In the genomic region with DNA sequence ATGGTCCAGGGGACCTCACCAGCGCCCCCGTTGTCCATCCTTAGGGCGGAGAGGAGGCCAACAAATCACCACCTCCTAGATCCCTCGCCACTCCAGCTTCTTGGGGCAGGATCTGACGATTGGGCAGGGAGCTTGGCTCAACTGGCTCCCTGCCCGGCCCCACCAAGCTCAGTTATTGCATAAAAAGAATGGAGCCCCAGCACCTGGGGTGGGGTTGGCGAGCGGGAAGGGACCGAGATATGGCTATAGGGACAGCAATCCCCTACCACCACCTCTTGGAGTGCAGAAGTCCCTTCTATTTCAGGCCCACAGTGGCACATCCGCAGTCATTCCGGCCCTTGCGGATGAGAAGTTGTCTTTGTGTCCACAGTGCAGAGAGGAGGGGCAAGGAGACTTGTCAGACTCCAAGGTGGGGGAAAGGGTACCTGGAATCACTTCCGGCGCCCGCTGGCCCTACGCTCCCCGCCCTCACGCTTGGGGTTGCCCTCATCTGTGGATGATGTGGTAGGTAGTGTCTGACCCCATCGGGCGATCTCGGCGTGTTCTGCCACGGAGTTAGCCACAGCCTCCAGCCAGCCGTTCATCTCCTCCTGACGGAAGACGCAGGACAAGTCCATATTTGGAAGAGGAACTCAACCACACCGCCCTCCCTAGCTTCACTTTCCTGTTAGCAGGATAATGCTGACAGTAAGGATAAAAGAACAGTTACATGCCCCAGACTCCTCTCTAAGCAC, we compare ENCODE assay signal across 8 mouse cellular contexts. TPM values are rescaled to one million over a fixed set of nuclear protein-coding genes. Genes with fewer than 3 reads are reported as not detected.
DNase-seq lines count a peak whose midpoint lies in the region; ATAC-seq lines count a peak whose summit lies in the region.

TSS of gene Gm20479 (minus strand) at position 559 of the 734 bp plus-strand sequence.

- peak within 1 kb of the TSS; percentile 65 for H3K4me2 ChIP-seq in forebrain, embryonic 12.5 days
- H3K4me2 ChIP-seq in intestine, embryonic 16.5 days (ENCODE audit: low read depth, low read length): peak within 1 kb of the TSS; percentile 81

- H3K27me3 ChIP-seq in forebrain, embryonic 12.5 days: peaks cover 41% of the 10 kb centered on the region
- H3K27me3 ChIP-seq in intestine, embryonic 16.5 days (replicated peaks; ENCODE audit: control insufficient read depth, insufficient read depth, low read length): no peaks in the 10 kb centered on the region

- no peaks in the 10 kb centered on the region for H3K9me3 ChIP-seq in forebrain, embryonic 12.5 days
- H3K9me3 ChIP-seq in intestine, embryonic 16.5 days (ENCODE audit: control insufficient read depth, low read length): no peaks in the 10 kb centered on the region

- 7% methylated on average over 27 of the region's 27 CpGs for WGBS in forebrain, embryonic 12.5 days
- 3% methylated on average over 27 of the region's 27 CpGs for WGBS in intestine, embryonic 16.5 days

- H3K4me1 ChIP-seq in forebrain, embryonic 12.5 days: peaks cover 33% of the 10 kb centered on the region
- peaks cover 28% of the 10 kb centered on the region for H3K4me1 ChIP-seq in intestine, embryonic 16.5 days (ENCODE audit: control insufficient read depth, insufficient read depth, low read length)

- no peak for ATAC-seq in forebrain, embryonic 12.5 days (ENCODE audit: low FRiP score)
- ATAC-seq in intestine, embryonic 16.5 days: no peak

- no peak within 1 kb of the TSS for H3K27ac ChIP-seq in forebrain, embryonic 12.5 days
- H3K27ac ChIP-seq in intestine, embryonic 16.5 days (ENCODE audit: low read length): peak within 1 kb of the TSS; percentile 89

- H3K9ac ChIP-seq in forebrain, embryonic 12.5 days: no peak within 1 kb of the TSS
- H3K9ac ChIP-seq in intestine, embryonic 16.5 days (ENCODE audit: low read depth, low read length): peak within 1 kb of the TSS; percentile 66

- H3K4me3 ChIP-seq in forebrain, embryonic 12.5 days (replicated peaks): peak within 1 kb of the TSS; percentile 67
- peak within 1 kb of the TSS; percentile 74 for H3K4me3 ChIP-seq in intestine, embryonic 16.5 days (ENCODE audit: low read length)

- peaks cover 14% of the 10 kb centered on the region for H3K36me3 ChIP-seq in forebrain, embryonic 12.5 days (replicated peaks)
- H3K36me3 ChIP-seq in intestine, embryonic 16.5 days (ENCODE audit: control insufficient read depth, insufficient read depth, low read length): peaks cover 3% of the 10 kb centered on the region; the same call in 1 of the 2 replicates

- peak; percentile 35 to 47 for DNase-seq in spleen, adult 18-20 months
- no peak for DNase-seq in spleen, adult 12 weeks (ENCODE audit: low spot score)
- peak; percentile 45 for DNase-seq in lung, postnatal 10 days
- DNase-seq in yolk sac, embryonic 10.5 days (ENCODE audit: low spot score): peak; percentile 65
- DNase-seq in layer of hippocampus, adult 8-10 months (ENCODE audit: low spot score in 2 of 2): no peak
- DNase-seq in T-cell, adult 2 months (ENCODE audit: low spot score): no peak

RNA-seq across cellular contexts. Expression of gene Gm20479, which starts in this region (rescaled TPM):
- 1.5 TPM in 1 of 2 replicates, not detected in the other for polyA plus RNA-seq in forebrain, embryonic 12.5 days (2016; fragmentation: Nextera tagmentation; extraction: Ambion mirVana)
- polyA plus RNA-seq in intestine, embryonic 16.5 days (2015; fragmentation: Nextera tagmentation; extraction: Ambion mirVana): 1.6 TPM in 1 of 2 replicates, not detected in the other
- not detected for total RNA-seq in layer of hippocampus, adult 8-10 months (2022)

Comparison
In these comparisons a context has a peak if more than half of its experiments do, and no peak if none do; other contexts are left out.
1. DNase-seq: peak in spleen, adult 18-20 months (2 of 2), lung, postnatal 10 days (single experiment) and yolk sac, embryonic 10.5 days (single experiment); none in spleen, adult 12 weeks (single experiment), layer of hippocampus, adult 8-10 months (0 of 2) and T-cell, adult 2 months (single experiment).